Mouse (Mus musculus): ENCODE results near the gene P2ry14. TPM values are rescaled to one million over a fixed set of nuclear protein-coding genes. Genes with fewer than 3 reads are reported as not detected.
"Not testable (repeated sequence)": the region's sequence is repeated elsewhere in the genome, so short reads cannot be mapped to it uniquely, and the experiment has no call there.

The P2ry14 gene
- total RNA-seq, 2 experiments from 2014 or later, result 2.2 to 2.9 TPM

DNA sequence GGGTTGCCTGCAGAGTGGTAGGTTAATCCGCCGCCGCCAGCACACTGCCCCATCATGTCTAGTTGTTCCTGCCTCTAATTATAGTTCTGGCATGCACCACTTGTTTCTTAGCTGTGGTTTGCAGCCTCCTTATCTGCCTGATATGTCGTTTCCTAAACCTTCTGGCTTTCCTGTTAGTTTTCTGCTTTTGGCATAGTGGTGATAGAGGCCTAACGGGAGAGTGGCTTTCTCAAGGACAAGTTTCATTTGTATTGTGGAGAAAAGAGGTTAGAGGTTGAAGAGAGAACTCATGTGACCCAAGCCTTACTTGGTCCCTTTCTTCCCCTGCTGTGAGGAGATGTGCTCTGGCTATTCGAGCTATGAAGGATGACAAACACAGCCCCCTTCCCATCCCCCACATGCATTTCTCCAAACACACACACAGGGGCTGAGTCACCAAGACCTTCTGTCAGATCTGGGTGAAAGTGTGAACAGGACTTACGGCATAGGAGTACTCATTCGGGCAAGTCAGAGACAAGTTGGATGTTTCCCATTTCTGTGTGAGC is 39.4 kb downstream of the P2ry14 start:
- intact Hi-C loops (cut with DNase I), result no loop called here
- DNase-seq (ENCODE audit: low spot score in 2 of 2), result no peak

DNA sequence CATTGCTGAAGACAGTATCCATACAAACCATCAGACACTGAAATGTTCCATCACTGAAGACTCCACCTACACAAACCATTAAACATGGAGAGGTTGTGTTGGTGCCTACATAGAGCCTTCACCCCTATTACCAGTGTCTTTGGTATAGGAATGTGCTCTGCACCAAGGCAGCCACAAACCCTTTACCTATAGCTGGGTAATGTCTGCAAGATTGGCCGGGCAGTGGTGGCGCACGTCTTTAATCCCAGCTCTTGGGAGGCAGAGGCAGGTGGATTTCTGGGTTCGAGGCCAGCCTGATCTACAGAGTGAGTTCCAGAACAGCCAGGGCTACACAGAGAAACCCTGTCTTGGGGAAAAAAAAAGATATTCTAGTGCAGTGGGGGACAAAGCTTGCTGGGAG is 40.1 kb downstream of the P2ry14 start:
- DNase-seq (ENCODE audit: low spot score in 2 of 2), result not testable (repeated sequence)

DNA sequence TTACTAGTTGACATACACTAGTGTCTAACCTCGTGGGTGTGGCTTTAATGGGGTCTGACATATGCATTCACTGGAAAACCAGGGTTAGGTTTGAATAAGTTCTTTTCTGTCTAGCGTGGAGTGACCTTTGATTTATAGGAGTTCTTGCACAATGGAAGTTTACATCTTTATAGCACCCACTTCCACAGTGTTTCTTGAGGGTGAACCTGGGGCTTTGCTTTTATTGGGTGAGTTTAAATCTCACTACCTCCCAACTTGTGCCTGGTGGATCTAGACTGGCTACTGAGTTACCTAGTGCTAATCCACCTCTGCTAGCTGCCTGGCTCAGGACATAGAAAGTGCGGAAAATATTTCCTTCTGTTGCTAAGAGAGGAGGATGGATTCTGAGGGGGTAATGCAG is 41.5 kb downstream of the P2ry14 start:
- intact Hi-C loops (cut with DNase I), result no loop called here
- no peak for DNase-seq (ENCODE audit: low spot score in 2 of 2)

More for the DNA sequence above, 40.1 kb downstream of the P2ry14 start:
- intact Hi-C loops (cut with DNase I), result not testable (repeated sequence)

DNA sequence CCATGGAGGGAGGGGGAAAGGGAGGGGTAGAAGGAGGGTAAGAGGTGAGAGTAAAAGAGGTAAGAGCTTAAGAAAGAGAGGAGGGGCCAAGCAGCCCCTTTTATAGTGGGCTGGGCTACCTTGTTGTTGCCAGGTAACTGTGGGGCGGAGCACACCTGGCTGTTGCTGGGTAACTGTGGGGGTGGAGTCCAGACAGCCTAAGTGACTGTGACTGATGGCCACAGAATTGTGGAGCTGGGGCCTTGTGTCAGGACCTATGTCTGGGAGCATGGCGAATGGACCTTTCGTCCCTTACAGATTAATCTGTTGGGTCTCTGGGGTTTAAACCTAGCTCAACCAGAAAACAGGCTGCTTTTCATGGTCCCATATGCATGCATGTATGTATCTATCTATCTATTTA is 43.6 kb downstream of the P2ry14 start:
- intact Hi-C loops (cut with DNase I); DNase-seq (ENCODE audit: low spot score in 2 of 2): not testable (repeated sequence)

DNA sequence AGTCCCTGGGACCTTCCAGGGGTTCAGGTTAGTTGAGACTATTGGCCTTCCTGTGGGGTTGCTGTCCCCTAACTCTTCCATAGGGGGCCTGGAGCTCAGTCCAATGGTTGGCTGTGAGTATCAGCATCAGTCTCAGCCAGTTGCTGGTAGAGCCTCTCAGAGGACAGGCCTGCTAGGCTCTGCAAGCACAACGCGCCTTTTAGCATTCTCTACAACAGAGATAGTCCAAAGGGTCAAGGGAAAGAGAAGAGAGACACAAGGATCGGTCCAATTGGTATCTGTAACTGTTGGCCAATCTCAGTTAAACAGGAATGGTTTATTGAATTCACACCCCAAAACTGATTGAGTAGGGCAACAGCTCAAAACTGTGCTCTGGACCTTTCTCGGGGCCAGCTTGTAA is 46.0 kb downstream of the P2ry14 start:
- intact Hi-C loops (cut with DNase I), result no loop called here
- no peak for DNase-seq (ENCODE audit: low spot score in 2 of 2)

DNA sequence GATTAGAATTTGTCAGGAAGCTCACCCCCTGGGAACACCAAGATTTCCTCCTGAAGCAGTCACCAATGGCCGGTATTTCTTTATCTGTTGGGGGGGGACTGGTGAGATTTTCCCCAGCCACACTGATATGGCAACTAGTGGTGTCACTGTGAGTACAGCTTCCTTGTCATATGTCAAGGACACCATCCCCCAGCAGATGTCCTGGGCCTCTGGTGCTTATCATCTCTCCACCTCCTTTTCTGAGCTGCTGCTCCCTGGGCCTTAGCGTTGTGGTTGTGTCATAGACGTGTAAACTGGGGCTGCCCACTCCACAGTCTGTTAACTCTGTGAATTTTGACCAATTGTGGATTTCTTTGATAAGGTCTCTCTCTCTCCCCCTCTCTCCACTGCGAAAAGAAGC is 49.0 kb downstream of the P2ry14 start:
- intact Hi-C loops (cut with DNase I), result no loop called here
- DNase-seq (ENCODE audit: low spot score in 2 of 2), result no peak

DNA sequence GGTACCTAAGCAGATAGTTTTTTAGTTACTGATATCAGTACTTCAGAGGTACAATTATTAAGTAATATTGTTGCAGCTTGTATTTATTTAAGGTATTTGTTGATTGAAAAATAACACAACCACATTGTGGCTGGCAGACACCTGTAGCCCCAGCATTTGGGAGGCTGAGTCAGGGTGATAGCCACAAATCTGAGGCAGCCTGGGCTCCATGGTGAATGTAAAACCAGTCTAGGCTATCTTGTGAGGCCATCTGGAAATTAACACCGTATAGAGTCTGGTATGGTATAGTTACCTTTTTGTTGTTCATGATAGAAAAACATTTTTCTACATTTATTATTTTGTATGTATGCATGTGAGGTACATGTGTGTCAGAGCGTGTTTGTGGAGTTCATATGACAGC is 51.3 kb downstream of the P2ry14 start:
- intact Hi-C loops (cut with DNase I), result no loop called here
- DNase-seq (ENCODE audit: low spot score in 2 of 2), result no peak

DNA sequence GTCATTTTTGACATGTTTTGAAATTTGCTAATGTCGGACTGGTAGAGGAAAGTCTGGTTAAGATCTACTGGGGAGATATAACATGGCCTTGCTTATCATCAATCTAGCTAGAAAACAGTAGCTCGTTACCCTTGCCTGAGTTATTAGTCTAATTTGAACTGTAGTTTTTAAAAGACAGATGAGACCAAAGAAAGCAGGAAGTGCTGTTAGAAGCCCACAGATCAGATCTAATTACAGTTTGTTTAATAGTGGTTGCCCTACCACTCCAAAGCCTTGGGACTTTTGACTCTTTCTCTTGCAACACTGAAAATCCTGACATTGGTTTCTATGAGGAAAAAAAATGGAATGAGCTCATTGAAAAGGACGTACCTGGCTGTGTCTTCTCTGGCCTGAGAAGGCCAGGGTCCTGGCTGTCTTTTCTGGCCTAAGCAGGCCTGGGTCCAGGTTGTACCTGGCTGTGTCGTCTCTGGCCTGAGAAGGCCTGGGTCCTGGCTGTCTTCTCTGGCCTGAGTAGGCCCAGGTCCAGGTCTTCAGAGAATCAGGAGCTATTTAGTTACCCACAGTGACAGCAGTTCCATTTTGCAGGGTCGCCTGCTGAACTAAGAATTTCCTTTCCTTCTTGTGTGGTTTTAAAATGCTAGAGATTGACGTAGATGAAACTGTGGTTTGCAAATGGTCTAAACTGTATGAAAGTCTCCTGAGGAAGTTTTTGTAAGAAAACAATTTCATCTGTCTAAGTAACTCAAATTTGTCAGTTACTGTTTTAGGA is 52.0 kb downstream of the P2ry14 start, which contains the start of gene Gpr171:
Gene Gpr171 (minus strand): TSS at position 604 of the 769 bp plus-strand sequence.
- intact Hi-C loops (cut with DNase I), result no loop called here
- DNase-seq (ENCODE audit: low spot score in 2 of 2), result no peak

DNA sequence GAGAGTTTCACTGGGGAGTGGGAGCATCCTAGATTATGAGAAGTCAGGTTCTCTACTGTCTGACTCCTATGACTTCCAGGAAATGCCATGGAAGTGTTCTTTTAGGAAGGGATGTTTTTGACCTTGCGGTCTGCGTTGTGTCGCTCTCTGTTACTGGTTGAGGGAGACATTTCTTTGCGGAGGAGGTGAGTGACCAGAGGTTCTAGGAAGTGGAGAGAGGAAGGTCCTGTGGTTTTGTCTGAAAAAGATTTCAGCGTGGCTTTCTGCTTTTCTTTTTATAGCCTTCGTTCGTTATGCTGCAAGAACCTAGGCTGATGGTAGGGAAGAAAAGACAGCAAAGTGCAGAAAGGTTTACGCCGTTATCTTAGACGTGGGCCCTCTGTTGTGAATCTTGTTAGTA is 54.9 kb downstream of the P2ry14 start:
- DNase-seq (ENCODE audit: low spot score in 2 of 2), result no peak
- intact Hi-C loops (cut with DNase I), result no loop called here

DNA sequence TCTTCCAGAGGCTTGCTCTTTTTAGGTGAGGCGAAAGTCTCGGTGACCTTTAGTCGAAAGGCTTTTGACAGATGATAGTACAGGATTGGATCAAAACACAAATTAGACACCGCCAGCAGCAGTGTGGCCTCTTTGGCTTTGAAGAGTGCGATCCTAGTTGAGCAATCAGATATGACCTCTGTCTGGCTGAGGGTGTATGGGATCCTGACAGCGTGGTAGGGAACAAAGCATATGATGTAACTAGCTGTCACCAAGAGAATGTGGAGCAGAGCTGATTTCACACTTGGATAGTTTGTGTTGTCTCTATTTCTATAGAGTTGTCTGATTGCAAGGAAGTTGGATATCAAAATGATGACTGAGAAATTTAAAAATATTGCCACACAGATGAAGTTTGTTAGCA is 56.0 kb downstream of the P2ry14 start:
- no peak for DNase-seq (ENCODE audit: low spot score in 2 of 2)
- intact Hi-C loops (cut with DNase I), result no loop called here

DNA sequence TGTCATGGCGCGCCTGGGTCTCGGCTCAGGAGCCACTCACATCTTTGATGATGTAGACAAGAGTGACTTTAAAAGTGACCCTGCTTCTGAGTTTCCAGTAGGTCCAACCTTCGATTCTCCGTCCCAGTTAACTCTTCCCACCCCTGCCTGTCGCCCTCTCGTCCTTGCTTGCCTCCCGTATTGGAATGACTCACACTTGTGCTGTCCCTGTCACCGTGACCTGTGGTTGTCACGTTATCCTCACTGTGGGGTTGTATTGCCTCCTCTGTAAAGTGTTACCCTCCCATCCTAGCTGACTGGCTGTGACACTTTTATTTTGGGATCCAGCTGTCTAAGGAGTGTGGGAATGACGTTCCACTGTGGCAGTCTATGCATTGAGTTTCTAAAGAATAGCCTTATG is 60.7 kb downstream of the P2ry14 start:
- DNase-seq (ENCODE audit: low spot score in 2 of 2), result no peak

DNA sequence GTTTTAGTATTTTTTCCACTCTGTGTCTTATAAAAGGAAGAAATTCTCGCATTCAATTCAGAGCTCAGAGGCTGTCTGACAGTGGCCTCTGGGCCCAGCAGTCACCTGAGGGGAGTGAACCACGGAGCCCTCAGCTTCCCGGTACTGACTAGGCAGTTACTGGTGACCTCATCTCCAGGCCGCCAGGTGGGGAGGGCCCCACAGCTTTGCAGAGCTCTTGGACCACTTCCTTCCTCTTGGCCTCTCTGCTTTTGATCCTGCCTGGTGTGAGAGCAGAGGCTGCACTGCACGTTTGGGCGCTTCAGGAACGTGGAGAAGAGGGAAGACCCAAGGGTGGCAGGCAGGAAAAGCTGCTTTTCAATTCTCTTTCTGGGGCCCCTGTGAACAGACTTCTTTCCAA is 72.5 kb downstream of the P2ry14 start:
- intact Hi-C loops (cut with DNase I), result no loop called here
- no peak for DNase-seq (ENCODE audit: low spot score in 2 of 2)

More for the DNA sequence above, 60.7 kb downstream of the P2ry14 start:
- intact Hi-C loops (cut with DNase I), result no loop called here

DNA sequence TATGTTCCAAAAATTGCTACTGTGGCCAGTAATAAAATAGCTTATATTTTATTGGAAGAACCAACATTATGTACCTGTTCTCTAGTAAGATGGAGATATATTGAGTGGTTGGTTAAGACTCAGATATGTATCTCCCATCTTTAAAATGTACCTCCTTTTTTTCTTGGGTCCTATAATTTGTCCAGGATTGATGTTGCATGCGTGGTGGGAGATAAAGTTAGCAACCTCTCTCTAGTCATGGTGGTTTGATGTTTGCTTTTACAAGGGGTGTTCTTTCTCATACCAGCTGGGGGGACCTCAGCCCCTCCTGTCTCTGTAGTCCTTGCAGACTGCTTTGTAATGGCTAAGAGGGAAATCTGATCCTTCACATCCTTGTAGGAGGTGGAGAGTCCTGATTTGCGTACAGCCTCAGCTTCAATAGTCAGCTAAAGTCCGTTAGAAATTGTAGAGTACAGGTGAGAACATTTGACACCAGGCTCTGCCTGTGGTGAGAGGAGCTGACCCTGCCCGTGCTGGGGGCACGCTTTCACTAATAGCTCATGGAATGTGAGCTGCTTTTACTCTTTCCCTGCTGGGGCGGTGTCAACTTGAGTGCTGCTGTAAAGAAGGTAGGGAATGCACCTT is 73.0 kb downstream of the P2ry14 start:
- no peak for DNase-seq (ENCODE audit: low spot score in 2 of 2)

DNA sequence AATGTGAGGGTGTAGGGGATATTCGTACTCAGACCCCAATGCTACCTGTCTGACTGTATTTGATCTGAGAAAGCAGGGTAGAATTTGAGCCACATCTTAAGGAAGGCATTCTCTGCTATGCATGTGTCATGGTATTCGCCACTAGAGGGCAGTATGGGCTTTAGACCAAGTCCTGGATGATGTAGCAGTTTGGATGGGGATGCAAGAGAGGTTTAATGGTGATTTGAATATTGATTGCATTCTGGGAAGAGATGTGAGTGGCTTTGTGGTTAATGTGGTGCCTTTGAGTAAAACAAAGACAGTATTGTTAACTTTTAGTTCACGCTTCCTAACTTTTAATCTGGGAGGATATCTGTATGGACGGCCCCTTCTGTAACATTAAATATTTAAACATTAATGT is 74.1 kb downstream of the P2ry14 start:
- intact Hi-C loops (cut with DNase I), result loop anchor here (5.0 kb wide), 1 partner anchor 1033 kb away; no protein-coding TSS in a partner anchor
- DNase-seq (ENCODE audit: low spot score in 2 of 2), result no peak

More for the DNA sequence above, 73.0 kb downstream of the P2ry14 start:
- intact Hi-C loops (cut with DNase I), result no loop called here

DNA sequence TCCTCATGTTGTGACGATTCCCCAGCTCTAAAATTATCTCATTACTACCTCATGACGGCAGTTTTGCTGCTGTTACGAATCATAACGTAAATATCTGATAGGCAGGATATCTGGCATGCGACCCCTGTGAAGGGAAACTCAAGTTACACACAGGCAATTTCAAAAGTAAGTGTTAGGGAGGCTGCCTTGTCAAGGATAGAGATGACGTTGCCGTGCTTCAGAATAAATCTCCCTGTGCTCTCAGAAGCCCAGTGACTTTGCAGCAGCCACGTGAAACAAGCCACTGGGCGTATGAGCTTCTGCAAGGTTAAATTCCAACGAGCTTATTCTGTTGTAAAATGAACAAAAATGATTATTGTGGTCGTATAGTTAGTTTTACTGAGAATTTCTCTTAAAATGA is 74.8 kb downstream of the P2ry14 start:
- no peak for DNase-seq (ENCODE audit: low spot score in 2 of 2)
- intact Hi-C loops (cut with DNase I), result loop anchor here (5.0 kb wide), 1 partner anchor 1034 kb away; no protein-coding TSS in a partner anchor

DNA sequence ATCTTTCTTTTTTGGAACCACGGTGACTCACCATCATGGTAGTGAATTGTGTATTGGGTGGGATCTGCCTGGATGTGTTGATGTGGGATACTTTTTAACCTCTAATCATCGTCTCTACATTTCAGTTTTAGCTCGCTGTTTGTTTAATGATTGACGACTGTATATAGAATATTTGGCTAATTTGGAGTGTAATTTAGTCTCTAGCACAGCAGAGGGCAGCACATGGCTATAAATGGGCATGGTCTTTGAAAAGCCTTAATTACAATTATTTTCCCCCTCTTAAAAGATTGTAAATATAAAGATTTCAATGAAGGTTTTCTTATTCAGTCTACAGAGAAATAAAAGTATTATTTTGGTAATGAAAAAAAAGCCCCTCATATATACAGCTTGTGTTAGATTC is 76.1 kb downstream of the P2ry14 start:
- DNase-seq (ENCODE audit: low spot score in 2 of 2), result no peak
- intact Hi-C loops (cut with DNase I), result loop anchor here (5.0 kb wide), 1 partner anchor 1035 kb away; no protein-coding TSS in a partner anchor

DNA sequence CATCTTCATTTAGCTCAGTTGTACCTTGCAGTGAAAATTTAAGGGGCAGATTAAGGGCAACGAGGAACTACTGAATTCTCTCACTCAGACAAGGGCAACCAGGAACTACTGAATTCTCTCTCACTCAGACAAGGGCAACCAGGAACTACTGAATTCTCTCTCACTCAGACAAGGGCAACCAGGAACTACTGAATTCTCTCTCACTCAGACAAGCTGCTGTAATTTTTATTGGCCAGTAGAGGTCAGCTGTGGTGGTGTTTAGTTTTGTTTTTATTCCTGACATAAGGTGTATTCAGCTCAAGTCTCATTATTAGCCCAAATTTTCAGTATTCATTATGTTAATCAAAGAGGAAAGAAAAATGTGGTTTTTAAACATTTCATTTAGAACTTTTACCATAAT is 84.3 kb downstream of the P2ry14 start:
- intact Hi-C loops (cut with DNase I), result loop anchor here (10.0 kb wide), 2 partner anchors 284 to 414 kb away; no protein-coding TSS in a partner anchor
- not testable (repeated sequence) for DNase-seq (ENCODE audit: low spot score in 2 of 2)

DNA sequence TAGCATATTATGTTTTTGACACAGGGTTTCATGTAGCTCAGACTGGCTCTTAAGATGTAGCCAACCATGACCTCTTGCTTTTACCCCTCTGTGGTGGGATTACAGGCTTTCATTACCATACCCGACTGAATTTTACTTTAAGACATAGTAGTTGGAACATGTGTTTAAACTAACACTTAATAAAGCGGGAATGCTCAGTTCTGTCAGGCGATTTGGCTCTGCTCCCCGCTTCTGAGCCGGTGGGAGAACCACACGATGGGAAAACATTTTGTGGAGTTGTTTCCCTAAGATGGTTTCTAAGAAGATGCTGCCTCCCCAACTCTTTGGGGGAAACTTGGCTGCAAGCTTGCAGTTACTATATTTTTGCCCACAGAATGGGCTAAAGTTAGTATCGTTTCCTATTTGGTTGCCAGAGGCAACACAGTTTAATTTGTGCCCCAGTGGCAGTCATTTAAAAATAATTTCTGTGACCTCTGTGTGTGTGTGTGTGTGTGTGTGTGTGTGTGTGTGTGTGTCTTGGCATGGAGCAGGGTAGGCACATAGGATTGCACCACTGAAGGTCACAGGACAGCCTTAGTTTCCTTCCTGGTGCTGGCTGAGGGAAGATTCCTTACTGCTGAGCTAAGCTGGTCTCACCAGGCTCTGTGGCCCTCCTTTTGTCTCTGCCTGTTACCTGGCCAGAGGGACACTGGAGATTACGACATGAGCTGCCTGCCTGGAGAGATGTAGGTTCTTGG is 86.7 kb downstream of the P2ry14 start:
- no peak for DNase-seq (ENCODE audit: low spot score in 2 of 2)
- intact Hi-C loops (cut with DNase I), result loop anchor here (10.0 kb wide), 2 partner anchors 282 to 412 kb away; no protein-coding TSS in a partner anchor

DNA sequence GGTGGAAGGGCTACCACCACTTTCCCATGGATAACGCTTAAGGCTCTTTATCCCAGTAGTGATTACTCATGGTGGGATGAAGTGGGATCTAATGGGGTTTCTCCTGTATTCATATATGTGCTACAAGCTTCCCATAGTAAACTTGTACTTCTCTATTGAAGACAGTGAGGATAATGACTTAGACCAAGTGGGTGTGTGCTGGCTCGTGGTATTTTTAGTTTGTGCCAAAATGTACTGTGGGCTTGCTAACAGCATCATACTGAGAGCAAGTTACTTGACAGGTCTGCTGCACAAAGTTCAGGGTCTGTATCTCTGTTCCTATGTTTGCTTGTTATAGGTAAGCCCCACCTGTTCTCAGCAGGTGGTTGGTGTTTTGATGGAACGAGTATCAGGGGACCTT is 87.5 kb downstream of the P2ry14 start:
- DNase-seq (ENCODE audit: low spot score in 2 of 2), result no peak
- intact Hi-C loops (cut with DNase I), result loop anchor here (10.0 kb wide), 2 partner anchors 281 to 411 kb away; no protein-coding TSS in a partner anchor

Data from left cerebral cortex, postnatal 36 days (tissue).